Mouse (Mus musculus) left cerebral cortex, postnatal 36 days (tissue): ENCODE measurements around the gene Zfp112. TPM values are rescaled to one million over a fixed set of nuclear protein-coding genes. Genes with fewer than 3 reads are reported as not detected.

Experiments used
- DNase-seq, 2 experiments: peaks; one replicate each; pipeline ENCODE4 v3.0.0; 2021 to 2022; ENCODE audit warnings: low spot score in 2 of 2, mixed read lengths in 1 of 2
- intact Hi-C: fragments of 180-260 bp; cut with DNase I; formaldehyde crosslinking; loops from one replicate; pipeline ENCODE4 v1.15.1; 2025
- total RNA-seq, 2 experiments: library from RNA; stranded (reverse); gene quantifications; 2 replicates each; pipeline ENCODE4 v1.2.3; 2021

Zfp112 gene
- total RNA-seq, 2 experiments from 2014 or later, result 8.9 to 13.0 TPM

DNA sequence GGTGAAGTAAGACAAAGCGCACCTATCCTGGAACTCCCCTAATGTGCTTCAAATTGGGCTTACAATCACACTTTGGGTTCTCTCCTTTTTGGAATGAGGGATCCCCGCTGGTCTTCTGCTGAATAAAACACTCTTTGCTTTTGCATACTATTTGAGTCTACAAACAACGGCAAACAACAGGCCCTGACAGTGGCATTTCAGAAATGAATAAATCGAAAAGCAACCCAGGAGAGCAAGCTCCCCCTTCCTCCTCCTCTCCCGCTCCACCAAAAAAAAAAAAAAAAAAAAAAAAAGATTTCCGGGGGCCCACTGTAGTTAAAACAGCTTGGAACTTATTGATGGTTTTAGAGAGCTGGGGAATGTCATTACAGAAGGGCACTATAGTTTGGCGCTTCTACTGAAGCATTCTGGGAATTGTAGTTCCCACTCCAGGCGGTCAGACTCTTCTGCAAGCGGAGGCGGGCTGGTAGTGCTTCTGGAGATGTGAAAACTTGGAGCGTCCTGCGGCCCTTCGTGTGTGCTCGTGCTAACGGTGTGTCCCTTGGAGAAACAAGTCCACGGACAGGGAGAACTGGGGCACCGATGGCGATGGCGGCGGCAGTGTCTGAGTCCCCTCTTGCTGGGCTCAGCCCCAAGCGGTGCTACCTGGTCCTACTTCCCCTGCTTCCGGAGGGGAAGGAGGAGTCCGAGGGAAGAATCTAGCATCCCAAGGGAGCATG lies 62.7 kb downstream of the Zfp112 start, which contains the start of gene Zfp114:
Gene Zfp114, plus strand, starts transcription at position 443 of the 719 bp plus-strand sequence.
- peak; percentile 80 to 83 for DNase-seq
- intact Hi-C loops, result no loop called here

DNA sequence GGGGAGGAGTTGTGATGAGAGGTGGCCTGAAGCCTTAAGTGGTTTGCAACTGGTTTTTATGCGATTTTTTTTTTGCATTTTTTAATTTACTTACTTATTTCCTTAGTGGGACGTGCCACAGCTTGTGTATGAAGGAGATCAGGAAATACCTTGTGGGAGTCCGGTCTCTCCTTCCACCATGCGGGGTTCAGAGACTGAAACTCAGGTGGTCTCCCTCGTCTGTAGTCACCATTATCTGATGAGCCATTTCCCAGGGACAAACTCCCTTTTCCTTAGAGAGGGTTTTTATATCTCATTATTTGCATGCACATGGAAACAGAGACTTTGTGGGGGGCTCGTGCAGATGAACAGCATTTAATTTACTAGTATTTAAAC lies 63.2 kb downstream of the Zfp112 start:
- intact Hi-C loops, result no loop called here
- DNase-seq, result no peak

Other genes with a start within 250 kb of the Zfp112 start
- not detected for gene Vmn1r177, start 245.9 kb upstream of the Zfp112 start, total RNA-seq
- gene Vmn1r178, start 220.3 kb upstream of the Zfp112 start, total RNA-seq, result not detected
- not detected for gene Vmn1r179, start 185.3 kb upstream of the Zfp112 start, total RNA-seq
- not detected for gene Vmn1r180, start 161.7 kb upstream of the Zfp112 start, total RNA-seq
- gene Vmn1r181, start 137.7 kb upstream of the Zfp112 start, total RNA-seq, result not detected
- gene V1rd19, start 110.6 kb upstream of the Zfp112 start, total RNA-seq, result not detected
- gene Vmn1r183, start 59.1 kb upstream of the Zfp112 start, total RNA-seq, result not detected
- 10 to 100 TPM; 42.8 to 54.9 TPM for gene Zfp180, start 30.4 kb upstream of the Zfp112 start, total RNA-seq
- 10 to 100 TPM; 20.5 to 23.5 TPM for gene Zfp235, start 21.9 kb downstream of the Zfp112 start, total RNA-seq
- gene Zfp114, start 62.7 kb downstream of the Zfp112 start, total RNA-seq, result 1 to 10 TPM; 3.3 to 4.3 TPM
- 10 to 100 TPM; 11.2 to 11.9 TPM for gene Zfp111, start 99.1 kb downstream of the Zfp112 start, total RNA-seq
- gene Zfp109, start 125.2 kb downstream of the Zfp112 start, total RNA-seq, result 10 to 100 TPM in 1 of 2 experiments, 1 to 10 TPM in 1; 8.6 to 10.8 TPM
- 1 to 10 TPM; 7.8 to 9.1 TPM for gene Zfp108, start 142.5 kb downstream of the Zfp112 start, total RNA-seq
- 10 to 100 TPM; 11.8 to 12.6 TPM for gene Zfp93, start 158.1 kb downstream of the Zfp112 start, total RNA-seq
- gene Zfp61, start 188.9 kb downstream of the Zfp112 start, total RNA-seq, result 10 to 100 TPM; 21.9 to 23.9 TPM
- 10 to 100 TPM; 13.2 to 16.2 TPM for gene Zfp94, start 204.4 kb downstream of the Zfp112 start, total RNA-seq
- gene Tescl, start 221.6 kb downstream of the Zfp112 start, total RNA-seq, result not detected
- gene Lypd5, start 236.9 kb downstream of the Zfp112 start, total RNA-seq, result not detected